Mouse (Mus musculus): ENCODE data around the gene Mars.

Gene Mars

DNA sequence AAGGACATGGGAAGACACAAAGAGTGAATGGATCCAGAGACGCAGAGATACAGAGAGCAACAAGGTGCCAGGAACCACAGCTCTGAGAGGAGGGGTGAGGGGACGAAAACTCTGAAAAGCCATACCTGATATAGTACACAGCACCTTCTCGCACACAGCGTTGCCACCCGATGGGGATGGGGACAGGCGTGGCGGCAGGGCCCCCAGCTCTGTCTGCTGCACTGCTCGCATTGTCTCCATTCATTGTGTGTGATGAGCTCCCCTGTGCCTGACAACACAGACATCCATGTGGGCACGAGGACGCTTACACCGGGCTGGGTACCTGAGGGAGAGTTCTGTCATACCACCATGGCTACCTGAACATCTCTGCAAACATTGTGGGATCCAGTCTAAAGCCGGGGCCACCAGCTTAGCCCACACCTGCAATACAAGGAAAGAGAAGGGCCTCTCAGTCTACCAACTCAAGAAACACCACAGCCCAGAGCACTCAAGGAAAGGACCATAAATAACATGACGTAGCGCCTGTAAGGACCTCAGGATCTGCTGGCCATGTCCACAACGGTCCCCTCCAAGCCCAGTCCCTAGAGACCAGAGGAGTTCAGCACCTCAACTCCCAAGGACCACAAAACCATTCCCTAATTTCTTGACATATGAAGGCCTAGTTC, 24.2 kb downstream of the Mars start:
- no peak for DNase-seq (ENCODE audit: low read depth, low spot score)

DNA sequence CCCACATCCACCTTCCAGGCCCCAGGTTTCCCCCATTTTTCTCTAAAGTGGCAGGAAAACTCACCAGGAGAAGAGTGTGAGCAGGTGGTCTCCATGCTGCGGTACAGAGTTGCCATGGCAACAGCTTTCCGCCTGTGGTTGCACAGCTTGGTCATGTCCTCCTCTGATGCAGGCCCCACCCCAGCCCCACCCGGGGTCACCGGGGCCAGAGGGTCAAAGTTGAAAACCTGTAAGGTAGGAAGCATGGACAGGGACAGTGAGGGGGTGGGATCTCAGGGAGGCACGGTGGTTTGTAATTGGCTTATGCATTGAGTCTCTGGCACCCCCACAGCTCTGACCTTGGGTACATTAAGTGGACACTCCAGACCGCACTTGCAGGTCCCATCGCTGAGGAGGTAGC, 24.9 kb downstream of the Mars start:
- peak; percentile 53 for DNase-seq (ENCODE audit: low read depth, low spot score)

DNA sequence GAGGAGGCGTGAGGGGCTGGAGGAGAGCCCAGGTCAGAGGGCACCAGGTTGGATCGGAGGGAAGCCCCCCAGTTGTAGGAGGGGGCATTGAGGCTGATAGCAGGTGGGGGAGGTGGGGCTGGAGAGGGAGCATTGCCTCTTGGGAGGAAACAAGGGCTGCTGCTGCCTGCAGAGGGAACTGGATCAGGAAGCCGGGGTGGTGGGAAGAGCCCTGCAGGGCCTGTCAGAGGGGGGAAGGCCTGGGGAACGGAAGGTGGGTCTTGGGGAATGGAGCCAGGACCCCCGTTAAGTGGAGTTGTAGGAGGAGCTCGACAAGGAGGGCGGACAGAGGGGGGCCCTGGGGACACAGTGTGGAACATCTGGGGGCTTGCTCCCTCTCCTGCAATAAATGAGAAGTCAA, 25.4 kb downstream of the Mars start:
- no peak for DNase-seq (ENCODE audit: low read depth, low spot score)

DNA sequence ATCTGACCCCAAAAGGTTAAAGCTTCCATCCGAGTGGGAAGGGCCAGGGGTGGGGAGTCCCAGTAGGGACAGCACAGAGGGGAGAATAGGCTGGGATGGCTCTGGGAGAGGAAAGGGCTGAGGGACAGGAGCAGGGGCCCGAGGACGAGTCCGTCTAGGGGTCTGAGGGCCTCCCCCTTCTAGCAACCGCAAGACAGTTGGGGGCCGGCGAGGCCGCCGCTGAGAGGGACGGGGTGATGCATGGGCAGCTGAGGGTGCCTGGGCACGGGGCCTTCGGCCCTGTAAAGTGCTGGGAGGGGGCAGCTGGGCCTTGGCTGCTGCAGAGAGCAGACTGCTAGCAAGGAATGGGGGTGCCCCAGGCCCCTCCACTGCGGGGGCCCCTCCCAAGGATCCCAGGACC, 25.9 kb downstream of the Mars start:
- DNase-seq (ENCODE audit: low read depth, low spot score), result no peak

DNA sequence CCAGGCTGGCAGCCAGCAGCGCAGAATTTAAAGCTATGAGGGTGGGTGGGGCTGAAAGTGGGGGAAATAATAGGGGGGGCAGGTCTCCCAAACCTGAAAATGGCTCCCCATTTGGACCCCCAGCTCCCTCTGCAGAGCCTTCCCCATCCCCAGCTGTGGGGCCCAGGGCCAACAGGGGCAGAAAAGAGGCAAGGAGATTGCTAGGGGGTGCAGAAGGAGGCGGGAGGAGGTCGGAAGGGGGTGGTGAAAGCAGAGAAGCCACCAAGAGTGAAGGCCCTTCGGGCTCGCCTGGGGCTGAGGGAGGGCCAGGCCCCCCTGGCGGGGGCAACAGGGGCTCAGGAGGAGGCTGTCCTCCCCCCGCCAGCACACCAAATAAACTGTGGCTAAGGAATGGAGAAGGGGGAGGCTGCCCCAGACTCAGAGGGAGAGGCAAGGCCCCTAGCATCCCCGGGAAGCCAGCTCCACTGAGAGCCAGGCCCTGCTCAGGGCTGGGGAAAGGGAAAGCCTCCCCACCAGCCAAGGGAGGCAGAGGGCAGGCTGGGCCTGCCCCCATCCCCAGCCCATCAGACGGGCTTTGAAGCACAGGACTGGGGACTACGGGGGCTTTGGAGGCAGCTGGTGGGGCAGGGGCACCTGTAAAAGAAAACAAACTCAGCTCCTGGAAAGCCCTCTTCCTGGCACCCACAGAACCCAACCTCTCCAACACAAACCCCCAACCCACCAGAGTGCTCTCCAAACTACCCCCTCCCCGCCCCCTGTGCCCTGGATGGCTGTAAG, 26.7 kb downstream of the Mars start:
- DNase-seq (ENCODE audit: low read depth, low spot score), result no peak

DNA sequence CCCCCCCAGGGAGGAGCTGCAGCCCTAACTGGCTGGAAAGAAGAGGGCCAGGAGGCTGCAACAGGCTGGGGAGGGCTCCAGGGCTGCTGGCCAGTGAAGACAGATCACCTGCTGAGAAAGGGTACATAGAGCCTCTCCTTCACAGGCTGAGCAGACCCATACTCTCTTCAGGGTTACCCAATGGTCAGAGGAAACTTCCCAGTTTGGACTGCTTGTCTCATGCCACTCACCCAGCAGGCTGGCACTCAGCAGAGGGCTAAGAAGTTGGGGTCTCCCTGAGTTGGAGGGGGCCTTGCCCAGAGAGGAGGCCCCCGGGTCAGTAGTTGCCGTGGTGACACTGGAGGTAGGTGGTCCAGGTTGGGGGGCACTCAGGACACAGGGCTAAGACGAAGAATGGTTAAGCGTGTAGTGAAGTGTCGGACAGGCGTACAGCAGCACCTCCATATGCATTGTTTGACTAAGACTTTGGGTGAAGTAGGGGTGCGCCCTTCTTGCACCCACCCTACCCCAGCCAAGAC, 27.4 kb downstream of the Mars start:
- no peak for DNase-seq (ENCODE audit: low read depth, low spot score)

DNA sequence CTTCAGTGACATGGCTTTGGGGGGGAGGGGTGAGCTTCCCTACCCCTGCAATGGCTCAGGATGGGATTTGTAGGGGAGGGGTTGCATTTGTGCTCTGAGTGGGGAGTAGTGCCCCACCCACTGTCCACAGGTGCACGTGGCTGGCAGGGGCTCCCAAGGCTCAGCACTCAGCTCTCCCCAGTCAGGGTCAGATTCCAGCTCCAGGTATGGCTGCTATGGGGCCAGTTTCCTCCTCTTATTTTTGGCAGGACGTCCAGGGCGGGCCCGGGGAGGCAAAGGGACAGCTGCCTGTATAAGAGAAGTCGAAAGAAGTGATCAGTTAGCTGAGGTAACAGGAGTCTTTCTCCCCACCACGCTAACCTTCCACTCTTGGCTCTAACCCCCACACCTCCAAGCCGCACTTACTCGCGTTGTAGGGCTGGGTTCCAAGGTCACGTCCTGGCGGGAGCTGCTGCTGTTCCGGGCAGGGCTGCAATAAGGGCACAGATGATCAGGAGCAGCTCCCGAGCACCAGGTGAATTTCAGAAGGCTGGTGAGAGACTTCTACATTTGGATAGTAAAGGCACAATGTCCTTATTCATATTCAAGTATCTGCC, 28.9 kb downstream of the Mars start:
- peak; percentile 64 for DNase-seq (ENCODE audit: low read depth, low spot score)

DNA sequence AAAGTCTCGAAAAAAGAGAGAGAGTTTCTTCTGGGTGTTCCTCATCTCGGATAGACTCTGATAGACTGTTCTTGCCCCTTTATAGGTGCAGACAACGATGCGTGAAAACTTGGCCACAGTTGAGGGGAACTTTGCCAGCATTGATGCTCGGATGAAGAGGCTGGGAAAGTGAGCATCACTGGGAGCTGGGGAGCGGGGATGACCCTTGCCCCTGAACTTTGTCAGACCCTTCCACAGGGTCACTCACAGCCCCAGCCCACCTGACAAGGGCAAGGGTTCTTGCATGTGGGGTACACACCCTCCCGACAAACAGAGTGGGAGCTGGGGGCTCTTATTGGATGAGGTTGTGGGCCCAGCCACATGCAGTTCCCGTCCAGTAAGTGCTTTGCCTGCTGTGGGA, 30.3 kb downstream of the Mars start:
- no peak for DNase-seq (ENCODE audit: low read depth, low spot score)

DNA sequence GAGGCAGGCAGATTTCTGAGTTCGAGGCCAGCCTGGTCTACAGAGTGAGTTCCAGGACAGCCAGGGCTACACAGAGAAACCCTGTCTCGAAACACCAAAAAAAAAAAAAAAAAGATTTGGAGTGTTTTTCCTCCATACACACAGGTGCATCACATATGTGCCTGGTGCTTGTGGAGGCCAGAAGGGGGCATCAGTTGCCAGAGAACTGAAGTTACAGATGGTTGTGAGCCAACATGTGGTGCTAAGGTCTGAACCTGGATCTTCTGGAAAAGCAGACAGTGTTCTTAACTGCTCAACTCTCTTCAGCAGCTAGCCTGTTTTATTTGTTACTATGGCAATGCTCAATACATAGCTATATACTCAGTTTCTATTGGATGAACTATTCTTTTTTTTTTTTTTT, 31.9 kb downstream of the Mars start:
- peak; percentile 50 for DNase-seq (ENCODE audit: low read depth, low spot score)

DNA sequence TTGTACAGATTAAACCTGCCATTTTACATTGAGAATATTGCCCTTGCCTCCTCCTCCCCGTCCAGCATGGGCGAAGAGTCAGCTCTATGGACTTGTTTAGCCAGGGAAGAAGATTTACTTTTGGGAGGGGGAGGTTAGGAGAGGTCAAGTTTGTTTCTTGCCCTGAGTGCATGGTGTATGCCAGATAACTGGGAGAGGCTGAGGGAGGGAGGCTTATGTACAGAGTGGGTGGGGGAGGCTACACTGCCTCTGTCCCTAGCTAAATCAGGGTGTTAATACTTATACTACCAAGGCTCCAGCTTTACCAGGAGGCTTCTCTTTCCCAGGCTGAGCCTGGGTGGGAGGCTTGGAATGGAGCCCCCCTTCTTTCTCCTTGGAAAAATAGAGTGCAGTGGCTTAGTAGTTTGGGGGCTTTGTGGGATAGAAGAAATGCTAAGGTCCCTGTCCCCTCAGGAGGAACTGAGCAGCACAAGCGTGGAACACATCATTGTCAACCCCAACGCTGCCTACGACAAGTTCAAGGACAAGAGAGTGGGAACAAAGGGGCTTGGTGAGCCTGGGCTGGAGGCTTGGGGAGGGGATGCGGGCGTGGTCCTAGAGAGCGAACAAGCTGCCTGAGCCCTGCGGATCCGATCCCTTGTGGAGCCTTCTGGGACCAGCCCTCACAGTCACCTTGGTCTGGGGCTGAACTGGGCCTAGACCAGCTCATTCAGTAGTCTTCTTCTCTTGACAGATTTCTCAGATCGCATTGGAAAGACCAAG, 37.1 kb downstream of the Mars start:
- DNase-seq (ENCODE audit: low read depth, low spot score), result peak; percentile 92

DNA sequence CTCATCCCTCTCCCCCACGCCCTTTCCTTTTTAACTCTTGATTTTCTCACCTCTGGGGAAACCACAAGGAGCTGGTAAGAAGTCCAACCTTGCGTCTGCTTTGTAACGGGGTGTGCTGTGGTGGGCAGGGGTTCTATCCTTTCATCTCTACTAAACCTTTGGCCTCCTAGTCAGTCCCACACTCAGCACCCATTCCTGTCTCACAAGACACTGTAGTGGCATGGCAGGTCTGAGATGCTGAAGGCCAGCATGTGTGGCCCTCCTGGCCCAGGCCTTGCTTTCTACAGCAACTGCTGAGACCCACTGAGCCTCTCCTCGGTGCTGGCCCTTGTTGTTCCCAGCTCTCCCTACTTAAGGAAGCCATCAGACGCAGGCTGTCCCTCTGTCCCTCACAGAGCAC, 39.2 kb downstream of the Mars start:
- no peak for DNase-seq (ENCODE audit: low read depth, low spot score)

DNA sequence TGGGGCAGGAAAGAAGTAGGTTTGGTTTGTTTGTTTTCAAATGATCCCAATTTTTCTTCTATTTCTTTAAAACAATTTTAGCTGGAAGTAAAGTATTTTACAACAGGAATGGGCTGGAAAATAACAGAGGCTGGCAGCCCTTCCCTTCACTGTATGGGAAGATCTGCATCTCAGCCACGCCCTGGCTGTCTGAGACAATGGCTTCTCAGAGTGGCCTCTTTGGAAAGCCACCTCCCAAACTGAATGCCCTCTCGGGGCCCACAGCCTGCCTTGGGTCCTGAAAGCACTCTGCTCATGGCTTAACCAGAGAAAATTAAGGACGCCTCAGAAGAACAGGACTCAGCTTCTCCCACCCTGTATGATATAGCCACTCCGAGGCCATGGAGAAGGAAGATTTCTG, 41.7 kb downstream of the Mars start:
- peak; percentile 52 for DNase-seq (ENCODE audit: low read depth, low spot score)

DNA sequence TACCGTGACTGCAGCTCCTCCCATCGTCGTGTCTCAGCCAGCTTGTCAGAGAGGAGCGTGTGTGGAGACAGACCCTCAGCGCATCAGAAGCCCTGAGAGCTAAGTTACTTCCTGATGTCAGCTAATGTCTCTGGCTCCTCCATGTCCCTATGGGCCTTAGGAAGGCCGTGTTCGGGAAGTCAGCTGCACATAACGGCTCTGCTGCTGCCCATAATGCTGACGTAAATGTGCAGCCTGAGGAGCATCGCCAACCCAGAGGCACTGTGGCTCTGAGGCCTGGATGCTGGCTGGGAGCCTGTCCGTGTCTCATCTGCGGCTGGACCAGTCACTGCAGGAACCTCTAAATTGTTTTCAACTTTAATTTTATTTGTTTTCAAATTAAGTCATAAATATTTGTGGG, 42.5 kb downstream of the Mars start:
- no peak for DNase-seq (ENCODE audit: low read depth, low spot score)

DNA sequence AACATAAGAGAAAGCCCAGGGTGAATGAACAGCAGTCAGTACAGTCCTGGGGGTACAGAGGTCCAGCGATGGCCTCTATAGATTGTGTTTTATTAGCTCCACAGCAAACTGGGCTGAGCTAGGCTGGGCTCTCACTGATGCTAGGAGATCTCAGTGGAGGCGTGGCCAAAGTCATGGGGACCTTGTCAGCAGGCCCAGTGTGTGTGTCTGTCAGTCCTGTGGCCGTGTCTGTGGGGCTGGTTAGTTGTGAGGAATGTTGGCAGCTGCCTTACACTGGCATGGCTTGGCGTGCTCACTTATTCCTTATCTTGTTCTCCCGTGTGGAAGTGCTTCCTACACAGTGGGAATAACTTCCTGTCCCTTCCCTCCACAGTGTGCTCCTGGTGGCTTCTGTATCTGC, 43.2 kb downstream of the Mars start:
- DNase-seq (ENCODE audit: low read depth, low spot score), result no peak

DNA sequence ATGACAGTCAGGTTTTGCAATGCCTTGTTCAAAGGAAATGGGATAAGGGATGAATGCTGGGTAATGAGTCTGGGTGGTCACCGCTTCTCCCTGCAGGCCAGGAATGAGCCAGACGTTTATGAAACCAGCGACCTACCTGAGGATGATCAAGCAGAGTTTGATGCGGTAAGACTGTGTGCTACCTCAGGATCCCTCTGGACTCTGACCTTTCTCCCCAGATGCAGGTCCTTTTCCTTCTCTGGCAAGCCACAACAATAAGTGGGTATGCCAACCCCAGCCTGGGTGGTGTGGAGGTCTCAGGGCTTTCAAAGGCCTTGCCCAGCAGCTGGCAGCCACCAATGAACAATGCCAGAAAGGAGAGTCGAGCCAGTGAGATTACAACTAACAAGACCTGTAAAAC, 44.3 kb downstream of the Mars start:
- no peak for DNase-seq (ENCODE audit: low read depth, low spot score)

DNA sequence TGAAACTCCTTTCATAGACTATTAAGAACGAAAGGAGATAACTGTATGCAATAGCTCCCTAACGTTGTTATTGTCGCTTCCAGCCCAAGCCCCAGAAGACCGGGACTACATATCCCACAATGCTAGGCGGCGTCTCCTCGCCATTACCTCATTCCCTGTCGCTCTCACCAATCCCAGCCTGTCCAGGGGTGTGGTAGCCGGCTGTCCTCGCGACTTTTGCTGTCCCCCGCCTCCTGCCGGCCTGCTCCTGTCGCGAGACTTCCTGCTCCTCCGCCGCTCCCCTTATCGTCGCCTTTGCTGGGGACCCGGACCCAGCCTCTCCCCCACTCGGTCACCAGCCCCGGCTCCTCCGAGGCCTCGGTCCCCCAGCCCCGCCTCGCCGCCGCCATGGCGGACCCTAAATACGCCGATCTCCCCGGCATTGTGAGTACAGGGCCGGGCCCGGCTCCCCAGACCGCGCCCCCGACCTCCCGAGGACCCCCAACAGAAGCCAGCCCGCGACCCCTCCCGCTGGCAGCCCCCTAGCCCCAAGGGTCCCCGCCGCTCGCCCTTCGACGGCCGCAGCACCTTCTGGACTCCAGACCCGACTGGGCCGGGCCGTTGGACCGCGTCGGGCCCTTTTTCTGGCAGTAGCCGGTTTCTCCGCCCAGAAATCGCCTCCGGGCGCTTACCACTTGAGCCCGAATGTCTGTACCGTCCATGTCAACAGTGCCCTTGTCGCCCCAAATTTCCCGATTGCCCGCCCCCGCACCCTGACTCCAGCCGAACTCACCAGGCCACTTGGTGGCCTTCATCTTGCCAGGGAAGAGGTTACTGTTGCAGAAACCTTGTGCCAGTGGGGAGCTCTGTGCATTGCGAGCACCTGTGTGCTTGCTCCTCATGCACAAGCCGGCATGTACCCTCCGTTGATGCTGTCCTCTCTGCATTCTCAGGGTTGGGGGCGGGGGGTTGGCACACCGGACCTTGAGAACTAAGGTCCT, 45.2 kb downstream of the Mars start, which contains the start of gene Dctn2:
TSS of gene Dctn2 (plus strand) at position 257 of the 980 bp plus-strand sequence.
- DNase-seq (ENCODE audit: low read depth, low spot score), result peak; percentile 97

DNA sequence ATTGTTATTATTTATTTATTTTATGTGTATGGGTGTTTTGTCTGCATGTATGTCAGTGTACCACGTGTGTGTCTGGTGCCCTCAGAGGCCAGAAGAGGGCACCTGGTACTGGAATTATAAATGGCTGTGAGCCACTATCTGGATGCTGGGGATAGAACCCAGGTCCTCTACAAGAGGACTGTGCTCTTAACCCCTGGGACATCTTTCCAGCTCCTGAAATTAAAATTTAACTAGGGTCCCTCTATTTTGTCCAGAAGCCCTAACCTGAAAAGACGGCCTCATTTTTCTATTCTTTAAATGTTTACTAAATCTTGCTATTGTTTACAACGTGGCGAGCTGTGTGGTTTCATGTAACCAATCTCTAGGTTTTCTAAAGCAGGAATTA, 45.9 kb downstream of the Mars start:
- no peak for DNase-seq (ENCODE audit: low read depth, low spot score)

DNA sequence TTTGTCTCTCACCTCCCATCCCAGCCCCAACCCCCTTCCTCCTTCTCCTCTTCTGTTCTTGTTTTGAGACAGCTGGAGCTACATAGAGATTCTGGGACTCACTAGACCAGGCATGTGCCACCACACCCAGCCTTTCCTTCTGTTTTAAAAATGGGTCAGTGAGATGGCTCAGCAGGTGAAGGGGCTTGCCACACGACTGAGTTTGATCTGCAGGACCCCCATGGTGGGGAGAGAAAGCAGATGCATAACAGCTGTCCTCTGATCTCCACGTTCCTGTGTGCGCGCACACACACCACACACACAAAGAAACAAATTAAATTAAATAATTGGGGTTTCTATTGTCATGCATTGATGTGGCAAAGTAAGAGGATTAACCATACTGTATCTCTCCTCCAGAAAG, 46.6 kb downstream of the Mars start:
- peak; percentile 58 for DNase-seq (ENCODE audit: low read depth, low spot score)

DNA sequence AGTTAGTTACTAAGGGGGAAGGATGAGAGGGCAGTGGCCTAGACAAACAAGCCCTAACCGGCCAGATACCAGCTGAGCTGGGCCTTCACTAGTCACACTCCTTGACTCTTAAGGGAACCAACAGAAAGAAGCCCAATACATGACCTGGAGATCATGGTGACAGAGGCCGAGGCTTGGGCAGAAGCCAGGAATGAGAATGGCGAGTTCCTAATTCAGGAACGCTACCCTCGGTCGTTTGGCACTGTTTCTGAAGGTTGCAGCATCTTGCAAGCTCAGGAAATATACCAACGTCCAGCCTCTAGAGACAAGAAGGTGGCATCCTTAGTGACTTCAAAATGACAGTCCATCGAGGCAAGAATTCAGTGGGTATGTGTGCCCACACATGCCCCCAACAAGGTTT, 47.2 kb downstream of the Mars start:
- no peak for DNase-seq (ENCODE audit: low read depth, low spot score)

DNA sequence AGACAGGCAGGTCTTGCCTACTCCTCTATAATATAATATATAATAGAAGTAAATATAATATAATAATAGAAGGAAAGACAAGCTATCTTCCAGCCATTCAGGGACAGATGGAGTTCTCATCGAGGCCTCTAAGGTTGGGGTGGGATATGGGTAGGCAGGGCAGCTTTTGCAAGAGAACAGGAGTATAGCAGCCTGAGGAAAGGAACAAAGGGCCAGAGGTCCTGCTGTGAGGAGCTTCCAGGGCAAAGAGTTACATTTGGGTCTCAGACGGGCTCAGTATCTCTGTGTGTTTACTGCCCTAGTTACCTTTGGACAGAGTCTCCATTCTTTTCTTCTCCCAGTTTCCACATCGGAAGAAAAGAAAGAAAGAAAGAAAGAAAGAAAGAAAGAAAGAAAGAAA, 48.0 kb downstream of the Mars start:
- peak; percentile 68 for DNase-seq (ENCODE audit: low read depth, low spot score)
